In genomic region chr11:113611664-113612611, GRCm38 (mm10) we compare ENCODE assay signal across 7 mouse cellular contexts. TPM values are rescaled to one million over a fixed set of nuclear protein-coding genes. Genes with fewer than 3 reads are reported as not detected.
DNase-seq lines count a peak whose midpoint lies in the region; ATAC-seq lines count a peak whose summit lies in the region.

No protein-coding gene starts in this region.

- no peaks in the 10 kb centered on the region for H3K36me3 ChIP-seq in forebrain, embryonic 10.5 days (replicated peaks)
- no peaks in the 10 kb centered on the region for H3K36me3 ChIP-seq in hindbrain, embryonic 11.5 days (ENCODE audit: control insufficient read depth, insufficient read depth, low read length)

- H3K27me3 ChIP-seq in forebrain, embryonic 10.5 days (ENCODE audit: poor library complexity, severe bottlenecking) = peaks cover 25% of the 10 kb centered on the region
- no peaks in the 10 kb centered on the region for H3K27me3 ChIP-seq in hindbrain, embryonic 11.5 days (ENCODE audit: control insufficient read depth, insufficient read depth, low read length)

- peak; percentile 92 for ATAC-seq in hindbrain, embryonic 11.5 days (ENCODE audit: low FRiP score)

- peak; percentile 76 for DNase-seq in ES-CJ7 (ENCODE audit: low read depth, low spot score)
- DNase-seq in adrenal gland, adult 2 months = peak; percentile 53
- DNase-seq in forebrain, embryonic 10.5 days (ENCODE audit: extremely low spot score, low spot score) = peak; percentile 58
- peak; percentile 84 for DNase-seq in hindbrain, embryonic 11.5 days (ENCODE audit: low spot score)
- peak; percentile 51 to 54 for DNase-seq in layer of hippocampus, postnatal 36 days
- DNase-seq in lung, postnatal 36 days = peak; percentile 68
- DNase-seq in right cerebral cortex, postnatal 14 days = peak; percentile 49

- peak overlapping the region; percentile 19; the same call in 1 of the 2 replicates for H3K4me2 ChIP-seq in hindbrain, embryonic 11.5 days (replicated peaks; ENCODE audit: low read depth, low read length)

- 0 out of 2 replicates have a peak, but pooled peaks cover under 1% of the 10 kb centered on the region for H3K9me3 ChIP-seq in forebrain, embryonic 10.5 days
- H3K9me3 ChIP-seq in hindbrain, embryonic 11.5 days (ENCODE audit: control insufficient read depth, low read length) = no peaks in the 10 kb centered on the region

- H3K4me3 ChIP-seq in forebrain, embryonic 10.5 days = peak overlapping the region; percentile 9; the same call in 1 of the 2 replicates
- H3K4me3 ChIP-seq in hindbrain, embryonic 11.5 days (ENCODE audit: low read depth, low read length) = no peak overlapping the region

- H3K9ac ChIP-seq in hindbrain, embryonic 11.5 days (ENCODE audit: low read depth, low read length) = peak overlapping the region; percentile 31

- 34% methylated on average over 24 of the region's 24 CpGs for WGBS in forebrain, embryonic 10.5 days
- WGBS in hindbrain, embryonic 11.5 days = 14% methylated on average over 24 of the region's 24 CpGs

- peak overlapping the region; percentile 75 for H3K27ac ChIP-seq in forebrain, embryonic 10.5 days
- H3K27ac ChIP-seq in hindbrain, embryonic 11.5 days (ENCODE audit: low read depth, low read length) = peak overlapping the region; percentile 86

- peaks cover 23% of the 10 kb centered on the region for H3K4me1 ChIP-seq in forebrain, embryonic 10.5 days
- H3K4me1 ChIP-seq in hindbrain, embryonic 11.5 days (replicated peaks; ENCODE audit: control insufficient read depth, insufficient read depth, low read length) = peaks cover 8% of the 10 kb centered on the region

RNA-seq across cellular contexts. Expression of gene Sstr2, which starts 7.2 kb away (rescaled TPM):
- 1 to 10 TPM; 3.2 to 4.7 TPM for total RNA-seq in adrenal gland, adult 2 months (2021)
- 2.4 and 2.5 TPM in 2 replicates for polyA plus RNA-seq in adrenal gland, adult 2 months (2012; rRNA removed)
- polyA plus RNA-seq in forebrain, embryonic 10.5 days (2016; fragmentation: Nextera tagmentation; extraction: Ambion mirVana) = 2.7 and 4.1 TPM in 2 replicates
- 36.9 and 41.9 TPM in 2 replicates for polyA plus RNA-seq in hindbrain, embryonic 11.5 days (2014; fragmentation: Nextera tagmentation; extraction: Ambion mirVana)
- total RNA-seq in layer of hippocampus, postnatal 36 days (2021) = 10 to 100 TPM; 22.6 to 23.8 TPM

RNA-seq across cellular contexts. Expression of gene Cog1, which starts 37.0 kb away (rescaled TPM):
- total RNA-seq in adrenal gland, adult 2 months (2021) = 10 to 100 TPM; 37.8 to 48.0 TPM
- 57.8 and 60.2 TPM in 2 replicates for polyA plus RNA-seq in adrenal gland, adult 2 months (2012; rRNA removed)
- polyA plus RNA-seq in forebrain, embryonic 10.5 days (2016; fragmentation: Nextera tagmentation; extraction: Ambion mirVana) = 24.4 and 24.6 TPM in 2 replicates
- 37.6 and 37.8 TPM in 2 replicates for polyA plus RNA-seq in hindbrain, embryonic 11.5 days (2014; fragmentation: Nextera tagmentation; extraction: Ambion mirVana)
- total RNA-seq in layer of hippocampus, postnatal 36 days (2021) = 10 to 100 TPM; 55.0 to 59.6 TPM

RNA-seq across cellular contexts. Expression of gene Slc39a11, which starts 37.9 kb away (rescaled TPM):
- 10 to 100 TPM; 22.9 to 34.4 TPM for total RNA-seq in adrenal gland, adult 2 months (2021)
- 31.5 and 32.1 TPM in 2 replicates for polyA plus RNA-seq in adrenal gland, adult 2 months (2012; rRNA removed)
- 18.4 and 19.8 TPM in 2 replicates for polyA plus RNA-seq in forebrain, embryonic 10.5 days (2016; fragmentation: Nextera tagmentation; extraction: Ambion mirVana)
- polyA plus RNA-seq in hindbrain, embryonic 11.5 days (2014; fragmentation: Nextera tagmentation; extraction: Ambion mirVana) = 20.1 and 20.4 TPM in 2 replicates
- 10 to 100 TPM; 19.8 to 20.8 TPM for total RNA-seq in layer of hippocampus, postnatal 36 days (2021)
